Mouse (Mus musculus) left cerebral cortex, postnatal 4 days (tissue): ENCODE measurements around the gene Ankrd13d. TPM values are rescaled to one million over a fixed set of nuclear protein-coding genes. Genes with fewer than 3 reads are reported as not detected.

Source experiments
- DNase-seq: peaks from one replicate; pipeline ENCODE4 v3.0.0-alpha.2; 2022
- intact Hi-C: fragments of 180-260 bp; cut with DNase I; formaldehyde crosslinking; loops from one replicate; pipeline ENCODE4 v1.15.1; 2025
- total RNA-seq, 2 experiments: library from RNA; stranded (reverse); gene quantifications; 2 replicates each; pipeline ENCODE4 v1.2.3; 2021

Ankrd13d gene
- total RNA-seq, 2 experiments from 2014 or later, result 98.4 to 99.3 TPM

DNA sequence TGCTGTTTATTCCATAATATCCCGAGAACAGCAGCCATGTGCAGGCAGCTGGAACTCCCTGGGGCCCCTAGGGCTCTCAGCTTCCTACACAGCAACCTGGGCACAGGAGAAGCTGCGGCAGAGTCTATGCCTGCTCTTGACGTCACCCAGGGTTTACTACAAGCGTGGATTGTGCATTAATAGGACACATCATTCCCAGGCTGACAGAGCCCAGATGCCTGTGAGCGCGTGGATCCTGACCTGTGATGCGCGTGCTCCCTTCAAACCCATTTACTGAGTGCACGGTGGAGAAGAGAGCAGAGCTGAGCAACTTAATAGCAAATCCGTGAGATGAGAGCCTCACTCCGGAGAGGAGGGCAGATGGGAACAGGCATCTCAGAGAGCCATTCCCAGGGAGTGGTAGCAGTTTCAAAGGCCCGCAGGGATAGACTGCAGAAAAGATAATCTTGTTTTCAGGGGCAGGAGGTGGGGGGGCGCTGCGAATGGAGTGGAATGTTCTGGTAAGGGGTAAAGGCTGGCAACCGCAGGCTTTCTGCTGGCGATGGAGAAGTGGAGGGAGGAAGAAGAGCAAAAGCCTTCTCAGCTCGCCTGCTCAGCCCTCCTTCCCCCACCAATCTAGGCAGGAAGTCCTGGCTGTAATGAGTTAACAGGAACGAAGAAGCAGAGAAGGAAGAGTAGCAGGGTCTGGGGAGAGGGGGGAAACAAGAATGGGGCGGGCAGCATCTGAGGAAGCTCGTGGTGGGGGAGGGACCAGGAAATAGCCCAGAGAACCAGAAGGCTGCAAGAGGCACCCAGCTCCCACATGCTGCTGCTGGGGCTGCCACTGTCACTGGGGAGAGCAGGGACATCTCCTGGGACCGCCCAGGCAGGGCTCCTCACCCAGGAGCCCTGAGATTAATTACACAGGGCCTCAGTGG lies 19.1 kb upstream of the Ankrd13d start:
- DNase-seq, result peak; percentile 26
- intact Hi-C loops, result no loop called here

DNA sequence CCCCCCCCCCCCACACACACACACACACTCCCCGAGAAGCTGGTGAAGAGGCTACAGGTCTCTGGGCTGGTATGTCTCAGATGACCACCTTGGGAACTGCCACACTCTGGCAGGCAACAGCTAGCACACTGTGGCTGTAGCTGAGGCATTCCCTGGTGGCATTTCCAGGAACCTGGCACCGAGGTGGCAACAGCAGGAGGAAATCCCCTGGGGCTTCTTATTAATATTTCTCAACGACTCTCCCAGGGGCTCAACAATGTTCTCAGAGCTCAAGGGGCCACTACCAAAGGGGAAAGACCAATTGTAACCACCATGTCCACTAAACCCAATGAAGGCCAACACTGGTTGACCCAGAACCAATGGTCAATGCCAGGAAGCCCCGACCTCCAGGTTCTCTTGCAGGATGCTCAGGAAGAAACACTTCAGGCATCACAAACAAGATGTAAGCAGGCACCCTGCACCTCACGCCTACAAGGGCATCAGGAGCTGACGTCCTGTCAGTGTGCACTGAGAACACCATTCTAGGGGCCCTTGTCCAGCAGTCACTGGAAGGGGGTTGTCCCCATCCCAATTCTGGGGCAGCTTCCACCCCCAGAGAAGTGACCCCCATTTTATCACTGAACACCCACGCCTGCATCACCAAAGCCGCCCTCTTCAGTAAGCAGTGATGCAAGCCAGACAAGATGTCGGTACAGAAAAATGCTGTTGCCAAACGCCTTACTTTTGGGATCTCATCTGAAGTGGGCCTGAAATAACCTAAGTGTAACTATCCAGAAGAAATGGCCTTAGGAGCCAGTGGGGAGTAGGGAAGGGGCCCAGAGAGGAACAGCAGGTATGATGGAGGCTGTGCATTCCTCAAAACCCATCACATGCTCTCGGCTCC lies 18.2 kb upstream of the Ankrd13d start:
- DNase-seq, result no peak

DNA sequence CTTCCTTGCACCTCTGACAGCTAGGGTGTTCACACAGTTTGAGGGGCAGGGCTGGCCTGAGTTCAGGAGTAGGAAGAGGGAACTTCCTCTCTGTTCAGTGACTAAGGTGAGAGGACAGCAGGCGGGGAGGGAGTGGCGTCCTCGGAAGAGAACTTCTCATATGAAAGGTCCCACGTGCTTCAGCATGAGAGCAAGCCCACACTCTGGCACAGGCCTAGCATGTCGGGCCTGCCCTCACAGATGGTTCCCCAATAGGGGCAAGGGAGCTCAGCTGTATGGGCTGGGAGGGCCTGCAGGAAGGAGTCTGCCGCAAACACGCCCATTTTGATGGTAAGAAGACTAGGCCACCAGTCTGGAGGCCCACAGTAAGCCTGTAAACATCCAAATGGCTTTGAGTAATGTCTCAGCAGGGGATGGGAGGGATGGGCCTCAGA lies 17.4 kb upstream of the Ankrd13d start:
- intact Hi-C loops, result no loop called here
- no peak for DNase-seq

More for the DNA sequence above, 18.2 kb upstream of the Ankrd13d start:
- intact Hi-C loops, result no loop called here

DNA sequence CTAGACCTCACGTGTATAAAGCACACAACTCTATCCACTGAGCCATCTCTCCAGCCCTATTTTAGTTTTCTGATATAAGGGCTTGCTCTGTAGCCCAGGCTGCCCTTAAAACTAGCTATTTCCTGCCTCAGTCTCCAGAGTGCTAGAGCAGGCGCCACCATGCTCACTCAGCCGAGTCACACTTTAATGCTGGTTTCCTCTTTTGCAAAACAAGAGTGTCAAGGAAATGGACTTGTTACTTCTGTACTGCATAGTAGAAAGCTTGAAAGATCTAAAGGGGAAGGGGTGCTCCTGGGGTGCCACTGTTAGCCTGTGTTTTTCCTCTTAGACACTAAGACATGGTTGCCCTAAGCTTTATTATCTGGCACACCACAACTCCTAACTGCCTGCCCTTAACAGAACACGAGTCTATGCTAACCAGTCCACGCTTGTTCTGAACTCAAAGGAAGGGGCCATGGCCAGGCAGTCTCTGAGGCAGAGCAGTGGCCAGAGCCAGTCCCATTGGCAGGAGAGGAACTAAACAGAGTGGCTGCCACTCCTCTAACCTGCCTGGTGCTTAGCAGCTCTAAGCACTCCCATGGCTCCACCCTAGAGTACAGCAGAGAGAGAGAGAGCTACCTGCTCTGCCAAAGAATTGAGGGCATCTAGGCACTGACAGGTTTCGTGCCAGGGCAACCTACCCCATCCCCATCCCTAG lies 16.8 kb upstream of the Ankrd13d start:
- intact Hi-C loops, result no loop called here
- no peak for DNase-seq

DNA sequence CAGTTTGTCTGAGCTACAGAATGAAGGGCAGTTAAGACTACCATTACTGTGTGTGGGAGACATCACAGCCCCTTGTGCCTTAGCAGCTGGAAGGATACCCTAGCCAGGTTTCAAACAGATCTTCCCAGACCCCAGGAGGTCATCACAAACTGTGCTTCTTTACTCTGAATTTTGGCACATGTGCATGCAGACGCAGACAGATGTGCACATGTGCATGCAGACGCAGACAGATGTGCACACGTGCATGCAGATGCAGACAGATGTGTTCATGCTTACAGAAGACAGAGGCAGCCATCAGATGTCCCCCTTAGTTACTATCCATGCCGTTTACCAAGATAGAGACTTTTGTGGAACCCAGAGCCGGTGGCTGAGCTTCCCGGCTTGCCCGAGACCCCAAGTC lies 16.2 kb upstream of the Ankrd13d start:
- intact Hi-C loops, result no loop called here
- DNase-seq, result no peak

DNA sequence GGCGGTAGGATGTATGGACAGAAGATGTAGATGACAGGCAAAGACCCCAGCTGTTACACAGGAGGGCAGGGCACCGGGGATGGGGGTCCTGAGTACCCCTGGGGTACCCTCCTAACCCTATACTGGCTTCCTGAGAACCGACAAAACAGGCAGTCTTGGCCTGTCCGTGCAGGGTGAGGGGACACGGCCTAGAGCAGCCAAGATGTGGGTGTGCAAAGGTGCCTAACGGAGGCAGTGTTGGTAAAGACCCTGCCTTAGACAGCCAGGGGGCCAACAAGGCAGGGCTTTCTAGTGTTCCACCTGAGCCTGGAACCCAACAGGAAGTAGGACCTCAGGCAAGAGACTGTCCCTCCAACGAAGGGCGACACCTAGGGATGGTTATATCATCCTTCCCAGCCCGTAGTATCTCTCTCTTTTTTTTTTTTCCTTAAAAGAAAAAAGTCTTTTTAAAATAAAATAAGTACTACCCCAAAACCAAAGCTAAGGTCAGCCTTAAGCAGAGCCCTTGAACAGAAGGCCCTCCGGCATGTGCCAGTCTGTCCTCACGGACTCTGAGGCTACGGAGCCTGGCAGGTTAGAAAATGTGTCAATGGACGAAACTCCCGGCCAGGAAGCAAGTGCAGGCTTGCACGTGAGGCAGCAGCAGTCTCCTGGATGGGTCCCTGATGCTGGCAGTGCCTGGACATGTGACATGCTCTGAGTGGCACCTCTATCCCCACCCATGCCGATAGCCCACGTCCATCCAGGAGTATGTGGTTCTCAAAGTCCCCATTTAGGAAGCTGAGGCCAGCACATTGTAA lies 15.6 kb upstream of the Ankrd13d start:
- intact Hi-C loops, result no loop called here

DNA sequence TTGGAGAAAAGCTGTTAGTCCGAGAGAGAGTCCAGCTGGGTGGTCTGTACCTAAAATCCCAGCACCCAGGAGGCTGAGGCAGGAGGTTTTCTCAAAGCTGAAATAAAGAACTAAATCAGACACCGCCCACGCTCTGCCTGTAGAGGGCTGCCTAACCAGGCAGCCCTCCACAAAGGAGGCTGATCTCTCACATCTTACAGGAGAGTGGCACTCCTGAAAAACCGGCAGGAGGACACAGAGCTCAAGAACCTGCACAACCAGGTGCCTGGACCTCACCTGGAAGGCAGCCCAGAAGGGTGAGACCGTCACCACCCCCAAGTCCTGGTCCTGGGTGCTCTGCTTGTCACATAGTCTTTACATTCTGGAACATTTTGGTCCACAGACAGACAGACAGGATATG lies 14.9 kb upstream of the Ankrd13d start:
- intact Hi-C loops, result no loop called here
- no peak for DNase-seq

More for the DNA sequence above, 15.6 kb upstream of the Ankrd13d start:
- no peak for DNase-seq

DNA sequence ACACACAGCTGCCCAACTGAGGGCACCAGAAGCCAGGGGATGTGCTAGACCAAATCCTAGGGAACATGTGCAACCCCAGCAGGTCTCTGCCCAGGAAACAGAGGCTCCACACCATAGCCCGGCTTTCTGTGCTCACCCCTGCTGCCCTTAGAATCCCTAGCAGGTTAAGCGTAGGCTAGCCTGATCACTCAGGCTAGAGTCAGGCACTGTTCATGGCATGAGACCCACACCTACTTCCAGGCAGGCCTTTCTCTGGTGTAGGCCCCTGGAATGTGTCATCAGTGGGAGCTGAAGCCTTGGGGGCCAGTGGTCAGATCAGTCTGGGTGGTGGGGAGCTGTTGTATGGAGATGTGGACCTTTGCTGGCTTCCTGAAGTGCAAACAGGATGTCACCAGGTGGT lies 13.7 kb upstream of the Ankrd13d start:
- intact Hi-C loops, result no loop called here

DNA sequence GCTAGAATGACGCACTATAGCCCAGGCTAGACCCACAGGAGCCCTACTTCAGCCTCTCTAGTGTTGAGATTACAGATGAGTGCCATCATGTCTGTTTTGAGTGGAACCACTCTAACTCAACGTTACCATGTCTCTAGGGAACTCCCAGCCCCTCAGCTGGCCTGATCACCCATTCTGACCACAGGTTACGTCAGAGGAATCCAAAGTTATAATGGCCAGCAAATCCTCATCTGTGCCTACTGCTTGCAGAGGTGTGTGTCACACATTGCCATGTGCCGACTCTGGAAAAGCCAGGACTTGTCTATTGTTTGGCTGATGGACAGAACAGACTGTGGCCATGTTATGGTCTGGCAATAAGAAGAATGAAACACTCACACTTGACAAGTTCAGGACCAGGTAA lies 12.5 kb upstream of the Ankrd13d start:
- intact Hi-C loops, result no loop called here
- DNase-seq, result no peak

More for the DNA sequence above, 13.7 kb upstream of the Ankrd13d start:
- no peak for DNase-seq

DNA sequence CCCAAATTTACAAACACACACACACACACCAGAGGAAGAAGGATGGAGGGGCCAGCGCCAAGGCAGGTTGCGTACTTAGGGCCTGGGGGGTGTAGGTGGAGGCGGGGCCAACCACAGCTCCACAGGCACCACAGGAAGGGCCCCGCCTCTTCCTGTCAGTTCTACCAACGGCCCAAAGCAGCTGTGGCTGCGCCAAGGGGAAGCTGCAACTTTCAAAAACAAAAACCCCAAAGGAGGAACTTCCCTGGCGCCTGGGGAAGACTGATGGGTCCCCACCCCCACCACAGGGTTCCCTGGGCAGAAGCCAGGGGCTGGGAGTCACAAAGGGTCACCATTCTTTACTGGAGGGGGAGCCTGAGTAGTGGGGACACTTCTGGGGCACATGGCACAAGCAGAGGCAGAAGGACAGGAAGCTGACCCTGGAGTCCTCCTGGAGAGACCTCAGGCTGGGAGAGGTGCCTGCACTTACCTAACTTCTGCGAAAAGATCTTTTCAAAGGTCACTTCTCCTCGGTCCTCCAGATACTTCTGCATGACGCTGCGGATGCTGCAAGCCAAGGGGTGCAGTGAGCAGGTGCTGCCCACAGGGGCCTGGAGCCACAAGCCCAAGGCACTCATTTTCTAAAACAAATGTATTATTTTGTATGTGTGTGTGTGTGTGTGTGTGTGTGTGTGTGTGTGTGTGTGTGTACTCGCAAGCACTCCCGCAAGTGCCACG lies 11.6 kb upstream of the Ankrd13d start:
- no peak for DNase-seq
- intact Hi-C loops, result no loop called here

DNA sequence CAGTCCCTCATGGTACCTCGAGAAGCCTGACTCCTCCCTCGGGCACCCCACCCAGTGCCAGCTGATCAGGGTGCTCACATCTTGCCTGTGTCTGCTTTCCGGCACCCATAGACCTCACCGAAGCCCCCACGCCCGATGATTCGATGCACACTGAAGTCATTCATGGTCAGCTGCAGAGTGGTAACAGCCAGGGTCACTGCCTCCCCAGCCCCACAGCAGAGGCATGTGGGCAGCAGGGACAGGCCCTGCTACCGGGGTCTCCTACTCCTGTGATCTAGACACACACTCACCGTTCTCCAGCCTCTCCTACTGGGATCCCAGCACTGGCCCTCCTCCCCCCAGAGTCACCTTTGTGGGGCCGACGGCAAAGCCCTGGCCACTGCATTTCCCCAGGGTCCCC lies 8.2 kb upstream of the Ankrd13d start:
- intact Hi-C loops, result no loop called here
- DNase-seq, result no peak

DNA sequence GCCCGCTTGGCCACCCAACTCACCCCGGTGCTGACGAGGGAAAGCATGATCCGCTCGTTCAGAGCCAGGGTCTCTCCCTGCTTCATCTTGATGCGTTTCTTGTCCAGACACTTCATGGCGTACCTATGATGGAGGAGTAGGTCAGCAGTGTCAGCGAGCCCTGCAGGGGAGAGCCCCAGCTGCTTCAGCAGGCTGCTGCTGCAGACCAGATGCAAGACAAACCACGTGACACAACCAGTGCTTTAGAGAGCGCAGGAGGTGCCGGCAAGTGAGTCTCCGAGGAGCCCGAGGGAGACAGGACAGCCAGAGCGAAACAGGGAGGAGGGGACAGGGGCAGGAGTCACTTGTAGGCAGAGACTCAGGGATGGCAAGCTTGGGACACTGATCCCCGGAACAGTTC lies 7.8 kb upstream of the Ankrd13d start:
- DNase-seq, result no peak
- intact Hi-C loops, result no loop called here

DNA sequence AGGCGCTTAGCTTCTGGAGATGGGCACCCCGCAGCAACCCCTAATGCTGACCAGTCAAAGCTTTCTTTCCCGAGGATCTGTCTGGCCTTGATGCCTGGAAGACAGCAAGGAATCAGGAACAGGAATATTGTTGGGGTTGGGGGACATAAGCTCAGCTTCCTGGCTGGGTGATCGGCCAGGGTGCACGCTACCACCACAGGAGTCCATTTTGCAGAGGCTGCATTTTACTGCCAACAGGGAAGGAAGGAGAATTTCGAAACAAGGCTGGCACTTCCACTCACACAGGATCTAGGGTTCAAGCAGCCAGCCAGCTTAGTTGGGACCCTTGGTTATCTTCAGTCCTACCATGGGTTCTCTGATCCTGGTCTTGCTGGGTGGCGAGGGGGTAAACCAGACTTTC lies 716 bp upstream of the Ankrd13d start:
- intact Hi-C loops, result no loop called here
- DNase-seq, result no peak

DNA sequence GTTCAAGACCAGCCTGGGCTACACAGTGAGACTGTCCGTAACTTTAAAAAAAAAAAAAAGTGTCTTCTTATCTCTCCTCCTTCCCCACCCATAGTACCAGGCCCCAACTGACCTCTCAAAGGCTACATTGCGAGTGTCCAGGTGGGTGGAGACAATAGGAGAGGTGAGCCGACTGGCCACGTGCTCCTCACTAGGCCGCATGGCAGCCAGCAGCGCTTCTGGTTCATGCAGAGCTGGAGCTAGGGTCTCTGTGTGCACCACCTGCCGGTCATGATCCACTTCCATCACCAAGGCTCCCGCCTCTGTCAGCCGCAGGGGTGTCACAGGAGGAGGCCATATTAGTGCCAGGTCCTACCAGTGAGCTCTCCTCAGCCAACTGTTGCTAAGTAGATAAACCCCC lies 2.5 kb downstream of the Ankrd13d start:
- intact Hi-C loops, result no loop called here
- DNase-seq, result no peak

DNA sequence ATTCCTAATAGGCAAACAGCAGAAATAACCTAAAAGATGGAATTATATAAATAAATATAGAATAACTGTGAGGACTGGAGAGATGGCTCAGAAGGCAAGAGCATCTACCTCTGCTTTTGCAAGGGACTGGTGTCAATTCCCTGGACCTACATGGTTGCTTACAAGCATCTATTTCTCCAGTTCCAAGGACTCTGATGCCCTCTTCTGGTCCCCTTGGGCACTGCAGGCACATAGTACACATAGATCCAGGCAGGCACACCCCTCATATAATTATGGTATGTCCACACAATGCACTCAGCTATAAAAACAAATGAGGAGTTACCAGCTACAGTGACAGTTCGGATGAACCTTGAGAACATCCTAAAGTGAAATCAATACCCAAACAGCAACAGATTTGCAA lies 3.5 kb downstream of the Ankrd13d start:
- DNase-seq, result no peak
- intact Hi-C loops, result no loop called here

DNA sequence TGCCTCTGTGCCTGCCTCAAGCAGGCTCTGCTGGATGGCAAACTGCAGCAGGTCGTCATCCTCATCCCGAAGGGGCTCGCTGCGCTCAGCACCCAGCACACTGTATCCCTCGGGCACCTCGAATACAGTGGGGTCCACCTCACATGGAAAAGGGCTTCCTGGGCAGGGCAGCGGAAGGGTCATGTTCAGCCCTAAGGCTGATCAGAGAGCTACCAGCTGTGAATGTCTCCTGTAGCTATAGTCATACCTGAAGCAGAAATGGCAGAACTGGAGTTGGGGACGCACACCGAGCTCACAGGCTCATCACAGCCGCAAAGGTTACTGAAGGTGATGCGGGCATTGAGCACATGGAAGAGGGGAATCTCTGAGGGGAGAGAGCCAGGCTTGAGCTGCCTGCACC lies 12.0 kb downstream of the Ankrd13d start:
- intact Hi-C loops, result no loop called here
- no peak for DNase-seq

DNA sequence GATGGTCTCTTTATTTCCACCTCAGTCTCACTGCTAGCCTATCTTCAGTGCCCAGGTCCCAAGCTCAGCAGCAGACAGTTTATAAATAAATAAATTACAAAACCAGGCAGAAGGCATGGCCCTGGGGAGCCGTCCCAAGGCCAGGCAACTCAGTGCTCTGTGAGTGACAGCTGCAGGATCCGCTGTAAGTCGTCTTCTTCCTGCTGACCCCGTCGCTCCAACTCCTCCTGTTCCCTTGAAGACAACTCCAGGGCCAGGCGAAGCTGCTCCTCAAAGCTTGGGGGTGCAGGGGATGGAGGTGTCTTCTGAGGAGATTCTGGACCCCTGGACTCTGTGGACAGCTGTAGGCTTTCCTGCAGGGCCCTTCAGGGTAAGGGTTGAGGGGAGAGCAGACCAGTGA lies 12.8 kb downstream of the Ankrd13d start:
- DNase-seq, result no peak
- intact Hi-C loops, result no loop called here

DNA sequence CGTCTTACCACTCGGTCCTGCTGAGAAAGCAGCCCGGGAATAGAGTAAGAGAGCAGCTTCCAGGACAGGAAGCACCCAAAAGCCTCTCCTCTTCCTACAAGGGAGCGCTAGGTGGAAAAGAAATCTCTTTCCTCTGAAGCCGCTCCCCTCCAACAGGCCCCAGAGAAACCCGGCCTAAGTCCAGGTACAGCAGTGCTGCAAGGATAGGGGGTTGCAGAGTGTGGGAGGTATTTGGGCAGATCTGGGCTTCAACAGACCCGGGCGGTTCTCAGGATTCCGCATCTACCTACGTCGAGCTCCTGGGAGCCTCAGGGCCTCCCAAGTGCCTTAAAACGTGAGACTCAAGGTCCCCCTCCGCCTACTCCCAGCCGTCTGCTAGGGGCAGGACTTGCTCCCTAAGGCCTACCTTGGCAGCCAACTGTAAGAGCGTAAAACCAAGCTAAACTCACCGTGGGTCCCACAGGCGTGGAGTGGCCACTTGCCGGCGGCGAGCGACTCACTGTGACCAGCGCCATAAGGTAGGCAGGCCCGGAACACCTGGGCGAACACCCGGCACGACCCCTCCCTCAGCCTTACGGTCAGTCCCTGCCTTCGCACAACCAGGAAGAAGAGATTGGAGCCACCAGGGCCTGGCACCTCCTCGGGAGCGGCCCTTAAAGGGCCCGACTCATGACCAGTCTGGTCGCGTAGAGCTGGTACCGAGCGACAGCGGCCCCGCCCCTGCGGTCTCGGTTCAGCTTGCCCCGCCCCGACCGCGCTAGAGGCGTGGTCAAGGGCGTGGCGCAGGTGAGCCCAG lies 14.2 kb downstream of the Ankrd13d start, which contains the start of gene Ssh3:
TSS of gene Ssh3 (minus strand) at position 615 of the 796 bp plus-strand sequence.
- intact Hi-C loops, result no loop called here
- DNase-seq, result no peak

DNA sequence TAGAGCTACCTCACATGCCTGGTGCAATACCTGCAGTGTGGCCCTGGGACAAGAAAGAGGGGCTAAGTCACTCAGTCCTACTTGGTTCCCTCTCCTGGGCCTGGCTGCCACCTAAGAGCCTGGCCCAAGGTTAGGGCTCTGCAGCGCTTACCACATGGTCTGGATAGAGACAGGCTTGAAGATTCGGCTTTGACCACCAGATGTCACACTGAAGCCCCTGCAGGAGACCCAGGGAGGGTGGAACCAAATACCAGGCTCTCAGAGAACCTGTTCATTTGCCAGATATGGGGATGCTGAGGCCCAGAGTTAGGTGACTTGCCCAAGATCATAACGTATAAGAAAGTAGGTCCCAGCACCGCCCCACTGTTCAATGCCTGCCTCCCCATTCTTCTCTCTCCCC lies 17.0 kb downstream of the Ankrd13d start:
- intact Hi-C loops, result no loop called here
- peak; percentile 36 for DNase-seq
